Mouse (Mus musculus) Muller cell, postnatal 12 days (primary cell): ENCODE data around the gene Zfp189.
"Not testable (repeated sequence)": the region's sequence is repeated elsewhere in the genome, so short reads cannot be mapped to it uniquely, and the experiment has no call there.

Experiments
- DNase-seq: peaks from one replicate; pipeline ENCODE4 v3.0.0-alpha.2; 2015; ENCODE audit errors: inconsistent ontology term

Gene Zfp189

DNA sequence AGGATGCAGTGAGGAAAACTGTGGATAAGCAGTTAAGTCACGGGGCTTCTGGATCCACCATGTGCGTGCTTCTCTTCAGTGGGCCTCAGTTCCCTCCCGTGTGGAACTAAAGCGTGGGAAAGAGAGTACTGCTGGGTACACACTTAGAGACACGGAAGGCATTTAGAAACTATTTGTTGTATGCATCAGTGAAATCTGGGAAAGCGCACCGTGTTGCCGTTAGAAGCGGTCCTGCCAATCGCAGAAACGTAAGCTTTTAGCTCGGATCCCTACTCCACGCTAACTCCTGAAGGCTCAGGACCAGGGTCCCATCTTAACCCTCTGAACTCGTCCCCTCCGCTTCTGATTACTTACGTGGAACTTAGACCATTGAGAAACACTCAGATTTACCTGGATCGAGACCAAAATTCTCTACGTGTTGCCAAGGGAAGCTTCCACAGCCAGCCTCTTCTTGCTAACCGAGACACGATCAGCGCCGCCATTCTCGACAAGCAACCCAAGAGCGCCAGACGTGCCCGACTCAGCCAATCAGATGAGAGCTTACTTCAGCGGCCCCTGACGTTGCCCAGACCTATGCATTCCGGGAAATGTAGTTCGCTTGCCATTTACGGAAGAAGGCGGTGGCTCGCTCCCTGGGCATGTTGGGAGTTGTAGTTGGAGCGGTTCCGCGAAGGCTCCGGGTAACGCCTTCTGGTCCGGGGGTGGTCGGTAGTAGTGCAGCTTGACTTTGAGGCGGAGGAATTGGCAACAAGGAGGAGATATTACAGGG lies at the start of gene Zfp189, which contains the start of gene Mrpl50:
Gene Zfp189, plus strand, starts transcription at position 605 of the 769 bp plus-strand sequence.
Gene Mrpl50, minus strand, starts transcription at position 522 of the 769 bp plus-strand sequence.
- DNase-seq = peak; percentile 93

DNA sequence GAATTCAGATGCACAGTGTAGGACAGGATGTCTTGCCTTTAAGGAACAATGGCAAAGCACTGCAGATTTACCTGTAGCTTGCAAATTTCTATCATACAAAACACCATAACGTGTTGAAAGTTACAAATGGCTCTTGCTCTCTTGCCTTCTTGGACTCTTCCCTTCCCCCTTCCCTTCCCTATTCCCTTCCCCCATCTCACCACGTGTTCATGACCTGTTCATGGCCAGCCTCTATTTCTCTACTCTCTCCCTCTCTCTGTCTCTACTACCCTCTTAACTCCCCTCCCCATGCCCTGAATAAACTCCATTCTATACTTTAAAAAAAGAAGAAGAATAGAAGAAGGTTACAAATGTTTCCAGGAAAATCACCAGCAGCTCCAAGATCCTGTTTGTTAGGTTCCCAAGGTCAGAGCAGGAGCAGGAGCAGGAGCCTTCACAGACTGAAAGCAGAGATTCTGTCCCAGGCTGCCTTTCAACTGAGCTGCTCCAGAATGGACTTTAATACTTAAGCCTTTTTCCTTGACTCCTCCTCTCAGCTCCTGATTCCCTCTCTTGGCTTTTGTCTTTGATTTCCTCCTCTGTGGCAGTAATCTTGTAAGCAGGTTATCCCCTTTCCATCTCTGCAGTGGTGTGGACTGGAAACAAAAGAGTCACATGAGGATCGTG lies 47.4 kb upstream of the Zfp189 start, which contains the start of gene Acnat1:
Gene Acnat1, minus strand, starts transcription at position 478 of the 666 bp plus-strand sequence.
- DNase-seq = no peak

DNA sequence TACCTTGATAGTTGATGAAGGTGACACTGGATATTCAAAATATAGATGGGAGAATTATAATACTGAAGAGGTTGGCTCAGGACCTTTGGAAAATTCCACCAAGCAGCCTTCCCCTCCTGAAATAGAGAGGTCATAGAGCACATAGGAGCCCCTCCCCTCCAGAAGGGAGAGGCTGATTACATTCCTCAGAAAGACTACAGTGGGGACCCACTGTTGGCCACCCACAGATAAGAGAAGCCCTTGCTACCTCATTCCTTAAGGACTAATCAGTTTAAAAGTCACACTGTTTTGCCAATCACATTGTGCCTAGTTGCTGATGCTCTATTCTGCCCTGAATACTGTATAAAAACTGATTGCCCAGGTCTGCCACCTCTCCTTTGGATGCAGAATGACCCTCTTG lies 46.4 kb upstream of the Zfp189 start:
- DNase-seq = no peak

DNA sequence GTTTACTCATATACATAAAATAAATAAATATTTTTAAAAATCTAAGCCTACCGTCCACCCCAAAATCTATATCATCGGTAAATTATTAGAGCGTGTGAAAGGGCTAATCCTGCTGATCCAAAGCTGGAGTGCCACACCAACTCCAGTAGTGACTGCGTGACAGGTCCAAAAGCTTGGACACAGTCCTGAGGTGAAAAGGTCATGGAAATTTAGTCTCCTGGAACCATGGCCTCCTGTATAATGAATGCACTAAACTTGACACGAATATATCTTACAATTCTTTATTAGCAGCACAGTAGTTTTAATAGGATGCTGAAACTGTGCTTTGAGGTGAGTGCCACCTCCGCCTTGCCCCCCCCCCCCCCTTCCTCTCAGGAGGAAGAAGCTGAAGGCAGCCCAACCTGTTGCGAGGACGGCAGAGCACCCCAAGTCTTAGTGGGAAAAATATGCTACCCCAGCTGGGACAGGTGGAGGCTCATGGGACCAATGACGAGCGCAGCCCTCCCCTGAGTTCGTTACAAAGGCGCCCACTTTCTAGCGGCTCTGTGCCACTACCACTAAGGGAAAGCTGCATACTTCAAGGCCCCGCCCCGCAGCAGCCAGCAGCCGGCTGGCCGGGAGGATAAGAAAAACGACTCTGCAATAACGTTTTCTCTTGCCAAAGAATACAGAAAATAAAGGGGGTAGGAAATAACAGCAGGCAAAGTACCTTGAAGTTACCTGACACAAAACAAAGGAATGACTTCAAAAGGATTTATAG lies 42.7 kb upstream of the Zfp189 start:
- peak; percentile 22 for DNase-seq

DNA sequence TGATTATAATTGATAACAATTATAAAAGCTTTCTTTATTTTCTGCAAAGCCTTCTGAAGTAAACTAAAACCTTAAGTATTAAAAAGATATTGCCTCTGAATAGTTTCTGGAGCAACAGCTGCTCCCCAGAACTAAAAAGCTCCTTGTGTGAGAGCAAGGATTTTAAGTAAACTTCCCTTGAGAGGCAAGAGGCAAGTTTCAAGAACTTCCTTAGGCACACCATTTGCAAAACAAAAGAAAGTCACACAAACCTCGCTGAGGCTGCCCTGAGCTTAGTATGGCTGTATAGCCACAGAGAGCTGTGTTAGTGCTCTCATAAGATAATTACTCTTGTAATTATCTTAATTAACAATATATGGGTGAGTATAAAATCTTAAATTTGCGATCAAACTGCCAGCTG lies 41.9 kb upstream of the Zfp189 start:
- not testable (repeated sequence) for DNase-seq

DNA sequence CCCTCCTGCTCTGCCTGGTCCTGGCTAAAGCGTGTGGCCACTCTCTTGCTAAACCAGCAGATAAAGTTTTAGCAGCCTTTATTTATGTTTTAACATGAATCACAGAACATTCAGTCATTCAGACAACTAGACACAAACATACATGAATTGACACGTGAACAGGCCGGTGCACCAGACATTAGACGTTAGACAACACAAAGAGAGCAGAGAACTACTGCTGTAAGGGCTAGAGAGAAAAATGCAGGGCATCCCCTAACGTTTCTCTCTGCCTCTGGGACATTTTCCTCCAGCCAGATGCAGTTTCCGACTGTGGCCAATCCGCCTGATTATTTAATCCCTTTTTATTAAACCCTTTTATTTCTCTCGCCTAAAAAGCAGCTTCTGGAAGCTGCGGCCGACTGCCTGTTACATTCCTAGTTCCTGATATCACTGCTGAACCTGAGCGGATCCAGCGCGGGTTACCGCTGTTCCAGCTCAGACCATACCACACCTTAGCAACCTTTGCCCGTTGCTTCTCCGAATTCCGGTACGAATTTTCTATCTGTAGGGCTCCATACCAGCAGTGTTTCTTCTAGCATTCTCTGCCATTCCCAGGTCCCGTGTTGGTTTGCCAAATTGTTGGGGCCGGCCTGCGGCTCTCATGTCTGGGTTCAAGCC lies 40.7 kb upstream of the Zfp189 start:
- no peak for DNase-seq

DNA sequence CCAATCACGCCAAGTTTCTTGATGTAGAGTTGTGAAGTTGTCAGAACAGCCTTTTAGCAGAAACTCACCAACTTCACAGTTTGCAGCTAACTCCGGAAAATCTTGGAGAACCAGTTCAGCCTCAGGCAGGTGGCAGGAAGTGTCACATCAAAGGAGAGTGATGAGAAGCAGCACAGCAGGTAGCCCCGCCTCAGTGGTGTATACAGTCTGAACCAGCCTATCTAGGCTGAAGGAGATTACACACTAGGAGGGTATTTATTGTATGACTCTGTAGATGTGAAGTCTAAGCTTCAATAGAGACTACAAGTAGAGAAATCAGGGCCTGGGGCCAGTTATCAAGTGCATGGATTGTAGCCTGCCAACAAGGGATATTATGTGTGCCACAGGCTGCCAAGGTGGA lies 40.1 kb upstream of the Zfp189 start:
- DNase-seq = no peak

DNA sequence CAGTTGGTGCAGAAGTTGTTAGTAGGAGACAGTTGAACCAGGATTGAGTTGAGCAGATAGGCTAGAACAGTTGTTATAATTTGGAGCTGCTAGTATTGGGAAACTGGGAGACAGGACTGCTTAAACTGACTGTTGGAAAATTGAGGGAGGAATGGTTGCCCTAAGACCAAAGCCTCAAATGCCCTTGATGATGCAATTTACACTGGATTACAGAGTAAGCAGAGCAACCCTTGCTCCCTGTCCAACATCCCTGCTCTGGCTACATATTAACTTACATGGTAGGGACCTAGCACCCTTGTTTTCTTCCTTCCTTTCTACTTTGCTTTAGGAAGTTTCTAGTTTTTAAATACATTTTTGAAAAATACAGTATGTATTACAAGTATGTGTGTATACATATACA lies 35.5 kb upstream of the Zfp189 start:
- no peak for DNase-seq

DNA sequence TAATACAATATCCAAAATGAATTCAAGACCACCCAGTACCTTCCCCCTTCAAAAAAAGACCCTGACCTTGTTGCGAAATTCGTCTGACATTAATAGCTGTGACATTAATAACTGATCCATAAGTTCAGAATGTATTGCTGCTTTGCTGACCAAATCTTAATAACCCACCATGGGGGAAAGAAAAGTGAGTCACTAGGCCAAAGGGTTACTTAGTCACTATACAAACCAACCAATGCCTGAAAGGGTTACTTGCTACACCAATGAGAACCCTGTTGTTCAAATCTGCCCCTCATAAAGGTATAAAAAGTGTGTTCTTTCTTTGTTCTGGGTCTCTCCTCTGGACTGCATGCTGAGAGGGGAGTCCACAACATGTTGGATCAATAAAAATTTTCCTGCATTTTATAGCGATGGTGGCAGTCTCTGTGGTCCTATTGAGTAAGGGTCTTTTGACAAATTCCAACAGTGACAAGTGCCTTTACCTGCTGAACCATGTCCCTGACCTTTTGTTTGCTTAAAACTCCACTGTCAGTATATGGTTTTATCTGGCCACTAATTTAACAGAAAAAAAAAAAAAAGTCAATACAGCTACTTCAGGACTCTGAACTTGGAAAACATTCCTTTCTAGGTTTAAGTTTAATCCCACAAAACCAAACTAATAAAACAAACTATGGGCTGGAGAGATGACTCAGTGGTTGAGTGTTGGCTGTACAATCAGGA lies 34.9 kb upstream of the Zfp189 start:
- DNase-seq = not testable (repeated sequence)

DNA sequence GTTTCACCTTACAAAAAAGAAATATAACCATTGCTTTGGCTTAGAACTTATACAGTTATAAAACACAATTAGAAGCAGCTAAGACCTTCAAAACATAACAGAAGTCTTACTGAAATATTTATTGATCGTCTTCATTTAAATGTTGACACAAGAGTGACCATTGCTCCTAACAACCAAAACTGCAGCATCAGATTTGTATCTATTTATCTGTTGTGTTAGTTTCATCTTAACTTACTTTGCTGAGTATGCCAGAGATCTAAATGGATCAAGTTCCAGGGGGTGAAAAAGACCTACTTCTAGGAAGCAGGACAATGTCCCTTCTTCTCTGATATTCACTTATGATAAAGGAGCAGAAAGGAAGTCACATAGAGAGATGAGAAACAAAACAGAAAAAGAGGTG lies 17.4 kb upstream of the Zfp189 start:
- no peak for DNase-seq

DNA sequence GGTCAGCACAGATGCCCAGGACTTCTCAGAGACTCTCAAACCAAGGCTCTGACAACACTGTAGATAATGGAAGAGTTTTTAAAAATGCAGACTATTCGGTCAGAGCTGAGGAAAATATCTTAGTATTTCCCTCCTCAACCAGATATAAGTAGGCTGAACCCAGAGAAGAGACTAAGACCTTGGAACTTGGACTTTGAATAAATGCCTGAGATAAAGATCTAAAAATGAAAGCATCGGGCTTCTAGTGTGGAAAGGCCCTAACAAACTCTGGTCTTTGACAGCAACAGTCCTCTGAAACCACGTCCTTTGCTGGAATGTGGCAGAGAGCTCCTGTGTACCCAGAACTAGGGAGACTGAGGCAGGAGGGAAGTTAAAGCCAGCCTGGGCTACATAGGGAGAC lies 14.6 kb upstream of the Zfp189 start, which contains the start of gene Baat:
Gene Baat, minus strand, starts transcription at position 172 of the 400 bp plus-strand sequence.
- no peak for DNase-seq

DNA sequence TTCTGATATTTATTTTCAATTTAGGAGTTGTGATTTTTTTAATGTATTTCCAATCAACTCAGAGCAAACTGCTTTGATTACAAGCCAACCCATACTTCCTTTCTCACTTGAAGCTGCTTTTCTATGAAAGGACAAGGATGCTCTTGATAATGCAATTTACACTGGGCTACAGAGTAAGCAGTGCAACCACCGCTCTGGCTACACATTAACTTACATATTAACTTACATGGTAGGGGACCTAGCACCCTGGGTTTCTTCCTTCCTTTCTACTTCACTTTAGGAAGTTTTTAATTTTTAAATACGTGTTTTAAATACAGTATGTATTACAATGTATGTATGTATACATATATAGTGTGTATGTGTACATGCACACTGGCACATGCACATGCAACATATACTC lies 11.8 kb upstream of the Zfp189 start:
- no peak for DNase-seq

DNA sequence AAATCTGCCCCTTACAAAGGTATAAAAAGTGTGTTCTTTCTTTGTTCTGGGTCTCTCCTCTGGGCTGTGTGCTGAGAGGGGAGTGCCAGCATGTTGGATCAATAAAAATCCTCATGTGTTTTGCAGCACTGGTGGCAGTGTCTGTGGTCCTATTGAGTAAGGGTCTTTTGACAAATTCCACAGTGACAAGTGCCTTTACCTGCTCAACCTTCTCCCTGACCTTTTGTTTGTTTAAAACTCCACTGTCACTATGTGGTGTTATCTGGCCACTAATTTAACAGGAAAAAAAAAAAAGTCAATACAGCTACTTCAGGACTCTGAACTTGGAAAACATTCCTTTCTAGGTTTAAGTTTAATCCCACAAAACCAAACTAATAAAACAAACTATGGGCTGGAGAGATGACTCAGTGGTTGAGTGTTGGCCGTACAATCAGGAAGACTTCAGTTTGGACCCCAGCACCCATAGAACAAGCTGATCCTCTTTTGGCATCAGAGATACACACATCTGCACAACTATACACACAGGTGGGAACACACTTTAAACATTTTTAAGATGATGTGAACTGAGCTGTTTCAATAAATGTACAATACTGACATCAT lies 10.6 kb upstream of the Zfp189 start:
- DNase-seq = not testable (repeated sequence)

DNA sequence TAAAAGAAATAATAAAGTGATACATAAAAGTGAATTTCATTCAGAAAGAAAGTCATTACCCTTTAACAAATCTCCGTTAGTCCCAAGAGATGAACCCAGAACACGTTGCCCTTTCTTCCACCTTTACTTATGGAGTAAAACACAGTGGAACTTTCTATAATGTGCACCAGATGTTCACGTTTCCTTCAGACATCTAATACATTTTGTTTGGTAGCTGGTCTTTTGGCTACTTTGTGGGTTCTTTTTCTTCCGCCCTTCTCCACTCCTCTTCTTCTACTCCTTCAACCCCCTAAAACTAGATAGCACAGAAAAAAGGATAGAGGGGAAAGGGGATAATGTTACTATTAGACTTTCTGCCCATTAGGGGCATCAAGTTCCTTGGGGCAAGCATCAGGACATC lies 8.3 kb upstream of the Zfp189 start:
- no peak for DNase-seq

DNA sequence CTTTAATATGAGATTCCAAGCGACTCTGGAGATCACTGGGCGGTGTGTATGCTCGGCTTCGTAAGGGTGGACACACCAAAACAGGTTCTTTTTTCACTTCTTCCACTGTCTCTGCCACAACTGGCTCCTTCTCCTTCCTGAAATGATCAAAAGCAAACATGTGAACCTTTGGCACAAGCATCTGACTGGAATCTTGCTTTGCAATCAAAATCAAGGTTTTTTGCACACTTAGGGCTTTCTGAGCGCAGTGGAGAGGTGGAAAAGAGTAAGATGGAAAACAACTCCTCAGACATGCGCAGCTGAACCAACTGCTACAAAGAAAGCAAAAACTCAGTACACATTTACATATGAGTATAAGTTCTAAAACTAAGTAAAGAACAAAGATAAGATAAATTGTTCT lies 6.5 kb upstream of the Zfp189 start:
- DNase-seq = no peak

DNA sequence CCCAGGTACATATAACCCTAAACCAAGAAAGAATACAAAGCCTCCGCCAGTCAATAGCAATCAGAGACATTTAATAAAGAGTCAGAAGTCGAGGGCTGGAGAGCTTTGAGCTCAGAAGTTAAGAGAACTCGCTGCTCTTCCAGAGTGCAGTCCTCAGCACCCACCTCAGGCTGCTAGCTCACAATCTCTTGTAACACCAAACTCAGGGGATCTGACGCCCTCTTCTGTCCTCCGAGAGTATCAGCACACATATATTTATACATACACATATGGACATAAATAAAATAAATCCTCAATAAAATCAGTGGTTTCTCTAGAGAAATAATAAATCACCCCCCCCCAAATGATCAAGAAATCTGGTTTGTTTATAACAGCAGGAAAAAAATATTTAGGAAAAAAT lies 1.5 kb upstream of the Zfp189 start:
- no peak for DNase-seq

DNA sequence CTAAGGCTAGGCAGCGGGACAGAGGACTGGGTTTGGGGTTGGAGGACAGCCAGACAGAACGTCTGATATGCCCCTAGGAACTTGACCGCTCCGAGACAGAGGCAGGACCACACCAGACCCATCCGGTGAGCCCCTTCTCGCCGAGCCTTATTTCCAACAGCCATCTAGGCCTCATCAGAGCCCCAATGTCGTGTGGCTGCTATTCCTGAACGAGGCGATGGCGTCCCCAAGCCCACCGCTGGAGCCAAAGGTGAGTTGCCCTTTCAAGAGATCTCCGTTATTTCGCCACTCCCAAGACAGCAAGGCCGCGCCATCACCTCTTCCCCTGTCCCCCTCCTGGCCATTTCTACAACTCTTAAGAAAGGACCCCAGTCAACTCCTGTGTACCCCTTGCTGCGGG lies 370 bp downstream of the Zfp189 start:
- DNase-seq = no peak

DNA sequence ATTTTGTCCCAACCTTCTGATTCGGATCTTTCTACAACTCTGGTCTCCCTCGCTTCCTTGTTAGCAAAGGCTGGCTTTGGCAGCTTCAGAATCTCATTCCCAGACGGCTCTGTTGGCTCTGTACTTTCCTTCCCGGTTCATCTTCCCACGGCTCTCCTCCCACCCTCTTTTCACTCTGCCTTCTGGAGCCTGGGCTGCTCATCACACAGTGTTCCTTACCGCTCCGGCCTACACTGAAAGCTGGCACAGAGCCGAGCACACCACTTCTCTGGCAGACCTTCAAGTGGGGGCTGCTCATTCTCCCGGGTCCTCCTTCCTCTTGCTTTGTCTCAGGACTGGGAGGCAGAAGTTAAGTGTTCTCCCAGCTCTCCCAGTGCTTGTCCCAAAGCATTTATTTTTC lies 1.6 kb downstream of the Zfp189 start:
- DNase-seq = no peak

DNA sequence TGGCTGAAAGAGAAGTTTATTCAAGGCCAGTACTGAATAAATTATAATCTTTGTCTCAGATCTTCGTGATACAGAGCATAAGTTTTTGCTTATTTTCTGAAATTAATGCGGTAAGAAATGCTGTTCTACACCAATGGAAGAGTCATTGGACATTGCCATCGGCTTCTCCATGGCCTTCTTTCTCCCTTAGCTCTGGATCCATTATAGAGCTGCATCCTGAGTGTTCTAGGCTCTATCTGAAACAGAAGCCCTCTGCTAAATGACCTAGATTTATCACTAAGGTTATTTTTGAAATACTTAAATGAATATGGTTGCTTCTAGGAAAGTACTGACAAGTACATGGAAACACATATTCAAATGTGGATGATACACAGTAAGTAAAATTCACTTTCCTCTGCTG lies 14.1 kb downstream of the Zfp189 start:
- no peak for DNase-seq

DNA sequence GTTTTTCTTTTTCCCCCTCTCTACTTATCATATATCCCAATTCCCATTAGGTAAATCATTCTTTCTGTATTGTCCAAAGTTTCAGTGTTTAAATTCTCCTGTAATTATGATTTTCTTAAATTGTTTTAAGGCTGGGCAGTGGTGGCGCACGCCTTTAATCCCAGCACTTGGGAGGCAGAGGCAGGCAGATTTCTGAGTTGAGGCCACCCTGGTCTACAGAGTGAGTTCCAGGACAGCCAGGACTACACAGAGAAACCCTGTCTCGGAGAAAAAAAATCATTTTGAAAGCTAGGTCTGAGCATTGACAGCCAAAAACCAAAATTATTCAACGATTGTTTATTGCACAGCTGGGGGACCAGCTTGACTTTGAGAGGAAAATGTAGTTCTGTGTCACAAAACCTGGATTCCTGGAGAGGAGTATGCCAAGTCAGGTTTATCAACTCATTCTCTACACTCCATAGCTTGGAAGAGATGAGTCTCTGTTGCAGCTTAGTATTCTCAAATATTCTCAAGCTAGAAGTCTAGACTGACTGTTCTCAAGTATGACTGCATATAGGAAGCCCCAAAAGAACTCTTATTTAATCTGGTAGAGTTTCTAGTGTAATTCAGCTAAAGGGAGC lies 14.8 kb downstream of the Zfp189 start:
- DNase-seq = no peak
